Mouse (Mus musculus) CH12.LX (cell line): ENCODE data around the gene Chrne.

Source experiments
- CHD2 ChIP-seq: IDR thresholded peaks from 2 replicates; pipeline ENCODE4 v1.6.1; 2011; ENCODE audit warnings: low read length, improper control_type of control experiment
- CTCF ChIP-seq, 2 experiments: IDR thresholded peaks in 1 of 2; conservative IDR thresholded peaks in 1 of 2; 2 replicates each; pipeline ENCODE4 v1.5.1; 2011 to 2012; ENCODE audit warnings: low read depth in 2 of 2, low read length in 2 of 2, improper control_type of control experiment in 1 of 2, inconsistent platforms in 1 of 2, mild to moderate bottlenecking in 1 of 2, moderate library complexity in 1 of 2
- ETS1 ChIP-seq: conservative IDR thresholded peaks from 2 replicates; pipeline ENCODE4 v1.6.1; 2012; ENCODE audit warnings: low read depth, mild to moderate bottlenecking, inconsistent platforms, low read length, improper control_type of control experiment, moderate library complexity
- GABPA ChIP-seq: IDR thresholded peaks from 2 replicates; pipeline ENCODE4 v1.6.1; 2012; ENCODE audit warnings: low read depth, low read length, improper control_type of control experiment, inconsistent platforms; ENCODE audit not compliant: insufficient replicate concordance
- JUND ChIP-seq: conservative IDR thresholded peaks from 2 replicates; pipeline ENCODE4 v1.6.1; 2011; ENCODE audit warnings: low read depth, low read length, improper control_type of control experiment
- NELFE ChIP-seq: IDR thresholded peaks from 2 replicates; pipeline ENCODE4 v1.6.1; 2011; ENCODE audit warnings: low read depth, low read length, improper control_type of control experiment
- POLR2A ChIP-seq: IDR thresholded peaks from 2 replicates; pipeline ENCODE4 v1.6.1; 2011; ENCODE audit warnings: low read depth, mild to moderate bottlenecking, improper control_type of control experiment, low read length
- RCOR1 ChIP-seq: conservative IDR thresholded peaks from 2 replicates; pipeline ENCODE4 v1.6.1; 2012; ENCODE audit warnings: low read depth, mild to moderate bottlenecking, inconsistent platforms, low read length, improper control_type of control experiment
- SMC3 ChIP-seq: IDR thresholded peaks from 2 replicates; pipeline ENCODE4 v1.6.1; 2011; ENCODE audit warnings: low read depth, low read length, improper control_type of control experiment
- TBP ChIP-seq: conservative IDR thresholded peaks from 2 replicates; pipeline ENCODE4 v1.6.1; 2011; ENCODE audit warnings: low read depth, low read length, improper control_type of control experiment
- USF1 ChIP-seq: IDR thresholded peaks from 2 replicates; pipeline ENCODE4 v1.6.1; 2014; ENCODE audit warnings: low read depth, mild to moderate bottlenecking, inconsistent platforms, low read length, improper control_type of control experiment
- ZC3H11A ChIP-seq: IDR thresholded peaks from 2 replicates; pipeline ENCODE4 v1.6.1; 2012; ENCODE audit warnings: low read depth, mild to moderate bottlenecking, inconsistent platforms, low read length, improper control_type of control experiment

- TF ChIP-seq ZC3H11A (no peak), JUND (no peak), CHD2 (no peak), TBP (no peak), CTCF (conservative IDR thresholded peaks at IDR 0.05 in 1 of 2, IDR thresholded peaks at IDR 0.05 in 1 of 2; ENCODE audit: low read depth in 2 of 2, low read length in 2 of 2) (no peak), POLR2A (no peak), SMC3 (no peak), USF1 (no peak), ETS1 (no peak; the same call in 1 of the 2 replicates), NELFE (no peak), GABPA (no peak), RCOR1 (no peak)
These were observed 32.8 kb downstream of the Chrne start for GRCm38 (mm10) chr11:70586261-70586660.
